Mouse (Mus musculus): ENCODE data around the gene Igfals. TPM values are rescaled to one million over a fixed set of nuclear protein-coding genes. Genes with fewer than 3 reads are reported as not detected.

Gene Igfals
- polyA plus RNA-seq, 1 experiment = 3.0 TPM

- 92% methylated on average over 1 of the region's 1 CpGs for WGBS
- no peak for TF ChIP-seq POLR2A (IDR thresholded peaks at IDR 0.05; ENCODE audit: borderline replicate concordance, extremely low read depth, low read depth, low read length)
- TF ChIP-seq CTCF (IDR thresholded peaks at IDR 0.05; ENCODE audit: insufficient read depth, low read length) = no peak
- DNase-seq = no peak
- no peak overlapping the region for H3K4me3 ChIP-seq (replicated peaks; ENCODE audit: extremely low read depth, low read depth, low read length)
- H3K4me1 ChIP-seq (ENCODE audit: control insufficient read depth, insufficient read depth, low read length) = peaks cover 2% of the 10 kb centered on the region; the same call in 1 of the 2 replicates
Measured at GRCm38 (mm10) chr17:24847386-24847785, 18.4 kb upstream of the Igfals start.

DNA sequence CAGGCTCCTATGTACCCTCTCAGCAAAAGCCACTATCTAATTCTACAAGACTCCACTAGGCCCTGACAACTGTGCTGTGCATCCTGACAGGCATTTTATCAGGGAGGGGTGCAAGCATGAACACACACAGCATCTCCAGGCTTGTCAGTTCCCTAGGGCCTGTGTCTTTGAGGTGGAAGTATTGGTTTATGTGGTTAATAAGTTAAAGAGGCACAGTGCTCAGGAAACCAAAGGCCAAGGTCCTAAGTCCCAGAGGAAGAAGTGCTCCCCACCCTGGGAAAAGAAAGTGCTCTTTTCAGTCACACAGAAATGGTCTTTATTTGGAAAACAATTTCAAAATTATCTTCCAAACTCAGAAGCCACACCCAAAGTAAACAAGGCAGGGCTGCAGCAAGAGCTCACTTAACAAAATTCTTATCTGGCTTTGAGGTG lies 17.2 kb upstream of the Igfals start:
- no peak overlapping the region for H3K4me3 ChIP-seq (replicated peaks; ENCODE audit: extremely low read depth, low read depth, low read length)

GRCm38 (mm10) chr17:24849733-24850064 lies 16.1 kb upstream of the Igfals start:
- TF ChIP-seq POLR2A (IDR thresholded peaks at IDR 0.05; ENCODE audit: borderline replicate concordance, extremely low read depth, low read depth, low read length) (no peak; the same call in 1 of the 2 replicates), CTCF (IDR thresholded peaks at IDR 0.05; ENCODE audit: insufficient read depth, low read length) (peak; percentile 24; the same call in 1 of the 2 replicates)
- Histone ChIP-seq H3K4me3 (replicated peaks; ENCODE audit: extremely low read depth, low read depth, low read length) (peak overlapping the region; percentile 98), H3K4me1 (ENCODE audit: control insufficient read depth, insufficient read depth, low read length) (peaks cover 2% of the 10 kb centered on the region; the same call in 1 of the 2 replicates)
- under 1% methylated on average over 21 of the region's 21 CpGs for WGBS
- DNase-seq = no peak

More for the DNA sequence above, 17.2 kb upstream of the Igfals start:
- no peak for DNase-seq
- TF ChIP-seq CTCF (IDR thresholded peaks at IDR 0.05; ENCODE audit: insufficient read depth, low read length) (no peak), POLR2A (IDR thresholded peaks at IDR 0.05; ENCODE audit: borderline replicate concordance, extremely low read depth, low read depth, low read length) (no peak)
- peaks cover 2% of the 10 kb centered on the region; the same call in 1 of the 2 replicates for H3K4me1 ChIP-seq (ENCODE audit: control insufficient read depth, insufficient read depth, low read length)

DNA sequence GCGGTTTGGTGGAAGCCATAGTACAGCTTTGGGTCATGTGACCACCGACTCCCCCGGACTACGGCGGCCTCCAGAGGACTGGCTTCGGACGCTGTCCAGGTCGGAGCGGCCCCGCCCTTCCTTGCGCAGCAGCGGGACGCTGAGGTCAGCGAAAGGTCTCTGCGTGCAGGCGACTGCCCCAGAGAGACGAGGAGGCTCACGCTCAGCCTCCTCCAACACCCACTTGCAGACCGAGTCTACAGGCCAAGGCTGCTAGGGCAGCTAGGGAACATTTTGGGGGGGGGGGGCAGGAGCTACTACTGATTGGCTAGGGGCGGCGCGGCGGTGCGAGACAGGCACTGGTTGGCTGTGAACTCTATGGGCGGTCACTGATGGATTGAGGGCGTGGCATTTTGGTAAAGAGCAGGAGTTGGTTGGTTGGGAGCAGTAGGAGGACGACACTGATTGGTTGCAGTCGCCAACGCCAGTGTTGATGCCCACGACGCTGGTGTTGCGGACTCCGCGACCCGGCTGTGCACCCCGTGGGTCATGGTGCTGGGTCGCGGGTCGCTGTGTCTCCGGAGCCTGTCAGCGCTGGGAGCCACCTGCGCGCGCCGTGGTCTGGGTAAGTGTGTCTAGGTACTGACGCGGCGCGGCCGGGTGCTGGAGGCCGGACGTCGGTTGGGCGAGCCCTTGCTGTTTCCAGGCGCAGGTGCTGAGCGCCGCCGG lies 15.6 kb upstream of the Igfals start, which contains the start of gene Fahd1:
Gene Fahd1 (minus strand): TSS at position 300 of the 708 bp plus-strand sequence.
- under 1% methylated on average over 58 of the region's 58 CpGs for WGBS

GRCm38 (mm10) chr17:24850773-24851127 lies 15.0 kb upstream of the Igfals start:
- TF ChIP-seq CTCF (IDR thresholded peaks at IDR 0.05; ENCODE audit: insufficient read depth, low read length) = no peak
- no peak for TF ChIP-seq POLR2A (IDR thresholded peaks at IDR 0.05; ENCODE audit: borderline replicate concordance, extremely low read depth, low read depth, low read length)
- 1% methylated on average over 20 of the region's 20 CpGs for WGBS
- peak overlapping the region; percentile 77 for H3K4me3 ChIP-seq (replicated peaks; ENCODE audit: extremely low read depth, low read depth, low read length)
- H3K4me1 ChIP-seq (ENCODE audit: control insufficient read depth, insufficient read depth, low read length) = peaks cover 2% of the 10 kb centered on the region; the same call in 1 of the 2 replicates
- no peak for DNase-seq

More for the DNA sequence above, 15.6 kb upstream of the Igfals start, which contains the start of gene Fahd1:
- peak within 1 kb of the TSS; percentile 98 for H3K4me3 ChIP-seq (replicated peaks; ENCODE audit: extremely low read depth, low read depth, low read length)
- TF ChIP-seq POLR2A (IDR thresholded peaks at IDR 0.05; ENCODE audit: borderline replicate concordance, extremely low read depth, low read depth, low read length) (peak; percentile 64; the same call in 1 of the 2 replicates), CTCF (IDR thresholded peaks at IDR 0.05; ENCODE audit: insufficient read depth, low read length) (no peak)
- peaks cover 2% of the 10 kb centered on the region; the same call in 1 of the 2 replicates for H3K4me1 ChIP-seq (ENCODE audit: control insufficient read depth, insufficient read depth, low read length)
- peak; percentile 96 for DNase-seq

- Histone ChIP-seq H3K4me1 (ENCODE audit: control insufficient read depth, insufficient read depth, low read length) (peaks cover 2% of the 10 kb centered on the region; the same call in 1 of the 2 replicates), H3K4me3 (replicated peaks; ENCODE audit: extremely low read depth, low read depth, low read length) (no peak overlapping the region)
- no peak for DNase-seq
- 79% methylated on average over 10 of the region's 10 CpGs for WGBS
- TF ChIP-seq CTCF (IDR thresholded peaks at IDR 0.05; ENCODE audit: insufficient read depth, low read length) (no peak), POLR2A (IDR thresholded peaks at IDR 0.05; ENCODE audit: borderline replicate concordance, extremely low read depth, low read depth, low read length) (no peak)
Measured at GRCm38 (mm10) chr17:24851381-24852125, 14.2 kb upstream of the Igfals start.

GRCm38 (mm10) chr17:24855838-24856464 lies 9.8 kb upstream of the Igfals start:
- no peak for DNase-seq
- 75% methylated on average over 3 of the region's 3 CpGs for WGBS

GRCm38 (mm10) chr17:24856589-24856988 lies 9.2 kb upstream of the Igfals start:
- Histone ChIP-seq H3K4me1 (ENCODE audit: control insufficient read depth, insufficient read depth, low read length) (no peaks in the 10 kb centered on the region), H3K4me3 (replicated peaks; ENCODE audit: extremely low read depth, low read depth, low read length) (no peak overlapping the region)
- TF ChIP-seq POLR2A (IDR thresholded peaks at IDR 0.05; ENCODE audit: borderline replicate concordance, extremely low read depth, low read depth, low read length) = no peak
- no peak for TF ChIP-seq CTCF (IDR thresholded peaks at IDR 0.05; ENCODE audit: insufficient read depth, low read length)
- no peak for DNase-seq
- 91% methylated on average over 13 of the region's 13 CpGs for WGBS

More at GRCm38 (mm10) chr17:24855838-24856464, 9.8 kb upstream of the Igfals start:
- TF ChIP-seq CTCF (IDR thresholded peaks at IDR 0.05; ENCODE audit: insufficient read depth, low read length) (no peak), POLR2A (IDR thresholded peaks at IDR 0.05; ENCODE audit: borderline replicate concordance, extremely low read depth, low read depth, low read length) (no peak)
- Histone ChIP-seq H3K4me1 (ENCODE audit: control insufficient read depth, insufficient read depth, low read length) (no peaks in the 10 kb centered on the region; the same call in 1 of the 2 replicates), H3K4me3 (replicated peaks; ENCODE audit: extremely low read depth, low read depth, low read length) (no peak overlapping the region)

DNA sequence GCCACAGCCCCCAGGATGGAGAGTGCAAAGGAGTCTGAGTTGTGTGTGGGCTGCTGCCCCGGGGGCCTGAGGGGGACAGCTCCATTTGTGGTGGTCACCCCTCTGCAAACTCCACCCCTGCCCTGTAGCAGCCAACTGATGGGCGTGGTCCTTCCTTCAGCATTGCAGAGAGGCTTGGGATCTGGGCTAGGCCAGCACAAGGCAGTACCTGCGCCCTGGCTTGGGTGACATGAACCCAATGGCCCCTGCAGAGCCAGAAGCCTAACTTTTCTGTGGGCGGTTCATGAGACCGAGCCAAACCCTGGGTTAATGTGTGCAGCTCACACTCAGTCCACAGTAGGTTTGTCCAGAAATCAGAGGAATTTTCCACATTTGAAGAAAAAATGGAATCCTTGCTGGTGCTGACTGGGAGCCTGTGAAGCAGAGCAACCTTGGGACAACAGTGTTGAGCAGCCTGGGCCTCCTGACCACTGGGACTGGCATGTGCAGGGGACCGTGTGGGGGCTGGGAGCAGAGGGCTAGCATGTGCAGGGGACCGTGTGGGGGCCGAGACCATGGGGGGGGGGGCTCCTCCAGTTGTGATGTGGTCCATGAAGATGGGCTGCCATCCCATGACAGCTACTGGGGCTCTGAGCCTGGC lies 7.8 kb upstream of the Igfals start:
- WGBS = 87% methylated on average over 8 of the region's 8 CpGs
- no peak overlapping the region for H3K4me3 ChIP-seq (replicated peaks; ENCODE audit: extremely low read depth, low read depth, low read length)

More for the DNA sequence above, 7.8 kb upstream of the Igfals start:
- H3K4me1 ChIP-seq (ENCODE audit: control insufficient read depth, insufficient read depth, low read length) = no peaks in the 10 kb centered on the region
- TF ChIP-seq POLR2A (IDR thresholded peaks at IDR 0.05; ENCODE audit: borderline replicate concordance, extremely low read depth, low read depth, low read length) (no peak), CTCF (IDR thresholded peaks at IDR 0.05; ENCODE audit: insufficient read depth, low read length) (no peak)
- no peak for DNase-seq

All from lung, adult 2 months (tissue).